Mouse (Mus musculus): ENCODE data around the gene Hspe1. TPM values are rescaled to one million over a fixed set of nuclear protein-coding genes. Genes with fewer than 3 reads are reported as not detected.
A peak's percentile ranks its signal among the peaks of the same experiment; 100 is the strongest.
"Not testable (repeated sequence)": the region's sequence is repeated elsewhere in the genome, so short reads cannot be mapped to it uniquely, and the experiment has no call there.

The Hspe1 gene
- total and polyA plus RNA-seq, 3 experiments, result 163 to 797 (median 166) TPM

DNA sequence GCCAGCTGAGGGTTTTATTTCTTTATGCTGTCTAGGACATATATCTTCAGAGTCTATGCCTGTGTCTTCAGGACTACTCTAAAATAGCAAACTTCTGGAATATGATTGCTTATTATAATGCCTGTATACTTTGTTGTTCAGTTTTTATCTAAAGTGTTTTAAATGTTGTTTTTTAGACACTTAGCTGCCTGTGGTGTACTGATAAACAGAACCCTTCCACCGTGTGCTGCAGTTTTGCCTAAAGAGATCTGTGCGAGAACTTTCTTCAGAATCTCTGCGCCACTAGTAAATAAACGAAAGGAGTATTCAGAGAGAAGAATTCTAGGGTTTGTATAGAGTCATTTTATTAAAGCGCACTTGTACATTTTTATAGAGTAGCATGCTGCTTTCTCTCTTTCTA lies 26.8 kb upstream of the Hspe1 start:
- no peak for TF ChIP-seq POLR2AphosphoS5 (IDR thresholded peaks at IDR 0.05; ENCODE audit: insufficient replicate concordance, low read depth, low read length)
- no peak for TF ChIP-seq GATA1 (IDR thresholded peaks at IDR 0.05; ENCODE audit: borderline replicate concordance, low read length)
- no peak for TF ChIP-seq CTCF (IDR thresholded peaks at IDR 0.05; ENCODE audit: low read depth, low read length)
- TF ChIP-seq GATA2 (IDR thresholded peaks at IDR 0.05; ENCODE audit: borderline replicate concordance, low read depth, low read length), result no peak
- no peak for TF ChIP-seq TAL1 (conservative IDR thresholded peaks at IDR 0.05; ENCODE audit: low read depth, low read length)
- Histone ChIP-seq H3K4me1 (ENCODE audit: insufficient read depth, low read depth, low read length) (peaks cover 55% of the 10 kb centered on the region), H3K4me3 (ENCODE audit: low read depth, low read length) (no peak overlapping the region), H3K9me3 (replicated peaks) (no peaks in the 10 kb centered on the region), H3K36me3 (replicated peaks) (peaks cover 64% of the 10 kb centered on the region), H3K27me3 (ENCODE audit: insufficient read depth, low read length) (no peaks in the 10 kb centered on the region)
- DNase-seq (ENCODE audit: low spot score), result no peak
- ATAC-seq (ENCODE audit: extremely low read depth, insufficient number of reproducible peaks, low FRiP score, poor library complexity, severe bottlenecking), result no peak

DNA sequence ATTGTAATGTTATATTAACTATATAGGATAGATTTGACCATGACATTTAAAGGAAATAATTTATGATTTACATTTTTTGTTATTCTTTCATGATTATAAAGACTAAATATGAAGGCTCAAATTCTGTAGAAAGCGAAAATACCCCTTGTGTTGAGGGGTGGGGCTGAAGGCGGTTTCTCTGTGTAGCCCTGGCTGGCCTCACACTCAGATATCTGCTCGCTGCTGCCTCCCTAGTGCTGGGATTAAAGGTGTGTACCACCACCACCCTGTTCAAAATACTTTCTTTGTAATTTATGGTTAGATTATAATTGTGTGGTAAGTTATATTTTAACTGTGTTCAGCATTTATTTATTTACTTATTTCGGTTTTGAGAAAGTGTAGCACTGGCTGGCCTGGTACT lies 26.2 kb upstream of the Hspe1 start:
- ATAC-seq (ENCODE audit: extremely low read depth, insufficient number of reproducible peaks, low FRiP score, poor library complexity, severe bottlenecking), result no peak
- Histone ChIP-seq H3K4me3 (ENCODE audit: low read depth, low read length) (no peak overlapping the region), H3K4me1 (ENCODE audit: insufficient read depth, low read depth, low read length) (peaks cover 52% of the 10 kb centered on the region), H3K9me3 (replicated peaks) (no peaks in the 10 kb centered on the region), H3K27me3 (ENCODE audit: insufficient read depth, low read length) (no peaks in the 10 kb centered on the region), H3K36me3 (replicated peaks) (peaks cover 64% of the 10 kb centered on the region)
- DNase-seq (ENCODE audit: low spot score), result no peak
- TF ChIP-seq GATA2 (IDR thresholded peaks at IDR 0.05; ENCODE audit: borderline replicate concordance, low read depth, low read length), result no peak
- no peak for TF ChIP-seq POLR2AphosphoS5 (IDR thresholded peaks at IDR 0.05; ENCODE audit: insufficient replicate concordance, low read depth, low read length)
- no peak for TF ChIP-seq CTCF (IDR thresholded peaks at IDR 0.05; ENCODE audit: low read depth, low read length)
- no peak for TF ChIP-seq TAL1 (conservative IDR thresholded peaks at IDR 0.05; ENCODE audit: low read depth, low read length)
- TF ChIP-seq GATA1 (IDR thresholded peaks at IDR 0.05; ENCODE audit: borderline replicate concordance, low read length), result no peak

DNA sequence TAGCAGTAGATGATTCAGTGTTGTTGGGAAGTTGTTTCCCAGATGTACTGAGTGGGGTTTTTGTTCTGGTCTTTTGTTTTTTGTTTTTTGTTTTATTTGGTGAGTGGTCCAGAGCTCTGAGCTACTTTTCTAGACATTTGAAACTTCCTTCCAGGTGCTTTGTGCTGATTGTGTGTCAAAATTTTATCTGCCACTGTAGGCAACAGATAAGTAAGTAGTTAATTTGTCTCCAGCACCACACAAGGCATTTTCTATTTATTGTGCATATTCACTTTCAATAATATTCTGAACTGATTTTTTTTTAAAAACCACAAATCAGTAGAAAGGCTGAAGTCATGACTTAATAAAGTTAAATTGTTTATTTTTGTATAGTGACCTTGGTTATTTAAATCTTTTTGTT lies 15.6 kb upstream of the Hspe1 start:
- not testable (repeated sequence) for ATAC-seq (ENCODE audit: extremely low read depth, insufficient number of reproducible peaks, low FRiP score, poor library complexity, severe bottlenecking); H3K9me3 ChIP-seq (replicated peaks); H3K27me3 ChIP-seq (ENCODE audit: insufficient read depth, low read length); H3K4me3 ChIP-seq (ENCODE audit: low read depth, low read length); DNase-seq (ENCODE audit: low spot score)
- Histone ChIP-seq H3K4me1 (ENCODE audit: insufficient read depth, low read depth, low read length) (peaks cover 19% of the 10 kb centered on the region; the same call in 1 of the 2 replicates), H3K36me3 (replicated peaks) (peaks cover 61% of the 10 kb centered on the region)

DNA sequence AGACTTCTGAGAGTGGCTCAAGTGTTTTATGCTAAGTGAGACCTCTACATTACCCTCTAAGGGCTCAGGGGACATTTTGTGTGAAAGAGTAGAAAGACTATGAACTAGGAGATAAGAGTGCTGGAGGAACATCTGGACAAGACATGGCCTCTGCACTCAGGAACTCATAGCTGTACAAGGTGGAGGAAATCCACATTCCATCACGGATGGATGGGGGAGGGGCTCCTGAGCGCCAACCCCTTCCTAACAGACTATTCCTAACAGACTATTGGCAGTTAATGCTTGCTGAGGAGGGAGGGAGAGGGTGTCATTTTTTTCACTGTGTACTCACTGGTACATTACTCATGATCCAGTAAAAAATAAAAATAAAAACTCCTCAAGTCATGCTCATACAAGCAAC lies 13.2 kb upstream of the Hspe1 start:
- no peaks in the 10 kb centered on the region for H3K9me3 ChIP-seq (replicated peaks)
- TF ChIP-seq GATA1 (IDR thresholded peaks at IDR 0.05; ENCODE audit: borderline replicate concordance, low read length), result no peak
- no peak for TF ChIP-seq TAL1 (conservative IDR thresholded peaks at IDR 0.05; ENCODE audit: low read depth, low read length)
- no peak for TF ChIP-seq CTCF (IDR thresholded peaks at IDR 0.05; ENCODE audit: low read depth, low read length)
- no peak for TF ChIP-seq POLR2AphosphoS5 (IDR thresholded peaks at IDR 0.05; ENCODE audit: insufficient replicate concordance, low read depth, low read length)
- no peak for TF ChIP-seq GATA2 (IDR thresholded peaks at IDR 0.05; ENCODE audit: borderline replicate concordance, low read depth, low read length)
- DNase-seq (ENCODE audit: low spot score) (no peak), ATAC-seq (ENCODE audit: extremely low read depth, insufficient number of reproducible peaks, low FRiP score, poor library complexity, severe bottlenecking) (no peak)
- H3K36me3 ChIP-seq (replicated peaks), result peaks cover 61% of the 10 kb centered on the region
- H3K4me3 ChIP-seq (ENCODE audit: low read depth, low read length), result no peak overlapping the region
- H3K27me3 ChIP-seq (ENCODE audit: insufficient read depth, low read length), result no peaks in the 10 kb centered on the region
- H3K4me1 ChIP-seq (ENCODE audit: insufficient read depth, low read depth, low read length), result peaks cover 32% of the 10 kb centered on the region

DNA sequence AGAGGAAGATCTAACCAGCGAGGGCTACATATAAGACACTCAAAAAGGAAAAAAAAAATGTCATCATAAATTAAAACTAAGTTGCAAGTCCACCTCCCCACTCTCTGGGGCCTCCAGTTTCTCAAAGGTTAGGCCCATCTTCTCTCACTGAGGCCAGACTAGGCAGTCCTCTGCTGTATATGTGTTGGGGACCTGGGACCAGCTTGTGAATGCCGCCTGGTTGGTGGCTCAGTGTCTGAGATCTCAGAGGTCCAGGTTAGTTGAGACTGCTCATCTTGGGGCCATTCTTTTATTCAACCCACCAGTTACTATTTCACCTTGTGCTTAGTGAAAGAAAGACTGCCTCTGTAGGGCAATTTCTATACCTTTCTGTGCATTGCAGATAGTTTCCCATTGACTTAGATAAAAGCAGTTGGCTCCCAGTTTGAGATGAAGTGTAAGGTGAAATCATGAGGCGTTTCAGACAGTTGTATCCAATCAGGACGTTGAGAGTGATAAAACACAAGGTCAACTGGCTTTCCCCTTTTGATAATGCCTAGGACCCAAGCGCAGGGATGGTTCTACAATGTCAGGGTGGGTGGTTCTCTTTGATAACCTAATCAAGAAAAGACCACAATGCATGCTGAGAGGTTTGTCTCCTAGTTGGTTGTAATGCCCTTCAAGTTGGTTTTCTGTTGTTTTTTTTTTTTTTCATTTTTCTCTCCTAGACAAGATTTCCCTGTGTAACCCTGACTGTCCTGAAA lies 12.1 kb upstream of the Hspe1 start:
- DNase-seq (ENCODE audit: low spot score), result no peak
- Histone ChIP-seq H3K36me3 (replicated peaks) (peaks cover 61% of the 10 kb centered on the region), H3K4me1 (ENCODE audit: insufficient read depth, low read depth, low read length) (peaks cover 37% of the 10 kb centered on the region), H3K4me3 (ENCODE audit: low read depth, low read length) (no peak overlapping the region), H3K27me3 (ENCODE audit: insufficient read depth, low read length) (no peaks in the 10 kb centered on the region), H3K9me3 (replicated peaks) (no peaks in the 10 kb centered on the region)
- peak; percentile 18; the same call in 1 of the 2 replicates for ATAC-seq (ENCODE audit: extremely low read depth, insufficient number of reproducible peaks, low FRiP score, poor library complexity, severe bottlenecking)
- 0 out of 2 replicates have a peak, but pooled peaks have one; percentile 49 for TF ChIP-seq POLR2AphosphoS5 (IDR thresholded peaks at IDR 0.05; ENCODE audit: insufficient replicate concordance, low read depth, low read length)
- TF ChIP-seq GATA2 (IDR thresholded peaks at IDR 0.05; ENCODE audit: borderline replicate concordance, low read depth, low read length), result no peak

DNA sequence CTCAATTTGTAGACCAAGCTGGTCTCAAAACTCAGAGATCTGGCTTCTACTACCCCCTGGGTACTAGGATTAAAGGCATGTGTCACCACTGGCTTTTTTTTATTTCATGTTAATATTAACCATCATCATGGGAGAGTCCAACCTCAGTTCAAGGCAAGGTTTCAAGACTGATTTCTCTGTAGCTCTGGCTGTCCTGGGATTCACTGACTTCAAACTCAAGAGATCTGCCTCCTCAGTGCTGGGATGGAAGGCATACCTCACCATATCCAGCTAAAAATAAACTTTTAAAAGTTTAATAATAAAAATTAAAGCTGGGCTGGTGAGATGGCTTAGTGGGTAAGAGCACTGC lies 11.6 kb upstream of the Hspe1 start:
- peaks cover 62% of the 10 kb centered on the region for H3K36me3 ChIP-seq (replicated peaks)
- TF ChIP-seq POLR2AphosphoS5 (IDR thresholded peaks at IDR 0.05; ENCODE audit: insufficient replicate concordance, low read depth, low read length) (no peak), GATA2 (IDR thresholded peaks at IDR 0.05; ENCODE audit: borderline replicate concordance, low read depth, low read length) (no peak), TAL1 (conservative IDR thresholded peaks at IDR 0.05; ENCODE audit: low read depth, low read length) (no peak), CTCF (IDR thresholded peaks at IDR 0.05; ENCODE audit: low read depth, low read length) (no peak), GATA1 (IDR thresholded peaks at IDR 0.05; ENCODE audit: borderline replicate concordance, low read length) (no peak)
- DNase-seq (ENCODE audit: low spot score), result no peak
- H3K27me3 ChIP-seq (ENCODE audit: insufficient read depth, low read length), result no peaks in the 10 kb centered on the region
- no peaks in the 10 kb centered on the region for H3K9me3 ChIP-seq (replicated peaks)
- peaks cover 43% of the 10 kb centered on the region for H3K4me1 ChIP-seq (ENCODE audit: insufficient read depth, low read depth, low read length)
- no peak overlapping the region for H3K4me3 ChIP-seq (ENCODE audit: low read depth, low read length)
- ATAC-seq (ENCODE audit: extremely low read depth, insufficient number of reproducible peaks, low FRiP score, poor library complexity, severe bottlenecking), result no peak

All from G1E (cell line).